Mouse (Mus musculus): ENCODE results near the gene Ghrh. TPM values are rescaled to one million over a fixed set of nuclear protein-coding genes. Genes with fewer than 3 reads are reported as not detected.

Gene Ghrh
- total and polyA plus RNA-seq, 3 experiments = not detected

- no peak overlapping the region for H3K9ac ChIP-seq (ENCODE audit: insufficient read depth, low read depth)
- no peak overlapping the region for H3K27ac ChIP-seq (ENCODE audit: insufficient read depth, low read depth)
- H3K36me3 ChIP-seq (replicated peaks in 1 of 2; ENCODE audit: control insufficient read depth in 1 of 2, insufficient read depth in 1 of 2, low read length in 1 of 2) = no peaks in the 10 kb centered on the region
- H3K4me2 ChIP-seq (ENCODE audit: insufficient read depth, low read depth, poor library complexity, severe bottlenecking) = no peak overlapping the region
- in situ Hi-C loops (cut with MboI; ENCODE audit: low pct_ligation_motif_present, low pct_unique_long_range_greater_than_20kb, low sequenced_read_pairs) = loop anchor here (5.0 kb wide), 1 partner anchor 232 kb away; the partner anchor contains the start of gene Blcap
- no peaks in the 10 kb centered on the region for H3K9me3 ChIP-seq (replicated peaks; ENCODE audit: low read length)
- no peaks in the 10 kb centered on the region for H3K79me2 ChIP-seq (replicated peaks; ENCODE audit: control insufficient read depth, extremely low read depth, insufficient read depth, poor library complexity, severe bottlenecking)
- H3K27me3 ChIP-seq (replicated peaks) = peaks cover 40% of the 10 kb centered on the region
- dilution Hi-C loops (cut with MboI; ENCODE audit: extremely low pct_ligation_motif_present, extremely low pct_unique_long_range_greater_than_20kb, low sequenced_read_pairs) = no loop called here
- DNase-seq (ENCODE audit: extremely low read depth) = no peak
- H3K4me1 ChIP-seq (ENCODE audit: control insufficient read depth in 1 of 2, insufficient read depth in 2 of 2) = peaks cover 0 to 3% of the 10 kb centered on the region in 2 experiments; a peak in 2 of 4 replicates
- TF ChIP-seq USF2 (conservative IDR thresholded peaks at IDR 0.05; ENCODE audit: low read depth, low read length) (no peak), KAT2A (IDR thresholded peaks at IDR 0.05; ENCODE audit: insufficient replicate concordance, low read length) (no peak), ETS1 (conservative IDR thresholded peaks at IDR 0.05; ENCODE audit: low read depth, low read length) (no peak), MAX (IDR thresholded peaks at IDR 0.05; ENCODE audit: low read length) (no peak), MAZ (IDR thresholded peaks at IDR 0.05; ENCODE audit: low read depth, low read length) (no peak), E2F4 (IDR thresholded peaks at IDR 0.05; ENCODE audit: insufficient replicate concordance, low read depth, low read length) (no peak), MAFK (IDR thresholded peaks at IDR 0.05; ENCODE audit: insufficient replicate concordance, low read length) (no peak), ZNF384 (IDR thresholded peaks at IDR 0.05; ENCODE audit: low read depth, low read length) (no peak), POLR2A (IDR thresholded peaks at IDR 0.05; ENCODE audit: low read depth, low read length) (no peak), NELFE (IDR thresholded peaks at IDR 0.05; ENCODE audit: low read depth, low read length) (no peak), IRF4 (IDR thresholded peaks at IDR 0.05; ENCODE audit: low read depth, low read length) (no peak), MXI1 (IDR thresholded peaks at IDR 0.05; ENCODE audit: low read depth, low read length) (no peak), EP300 (IDR thresholded peaks at IDR 0.05; ENCODE audit: low read length) (no peak)
- H3K4me3 ChIP-seq (replicated peaks in 1 of 3; ENCODE audit: low read depth in 2 of 3, low read length in 2 of 3, poor library complexity in 1 of 3) = no peak overlapping the region
Observed at GRCm38 (mm10) chr2:157340221-157340741, 7.0 kb downstream of the Ghrh start.

- Histone ChIP-seq H3K4me1 (ENCODE audit: control insufficient read depth in 1 of 2, insufficient read depth in 2 of 2) (peaks cover 0 to 3% of the 10 kb centered on the region in 2 experiments; a peak in 2 of 4 replicates), H3K36me3 (replicated peaks in 1 of 2; ENCODE audit: control insufficient read depth in 1 of 2, insufficient read depth in 1 of 2, low read length in 1 of 2) (no peaks in the 10 kb centered on the region), H3K27me3 (replicated peaks) (peaks cover 34% of the 10 kb centered on the region), H3K9me3 (replicated peaks; ENCODE audit: low read length) (no peaks in the 10 kb centered on the region), H3K4me3 (replicated peaks in 1 of 3; ENCODE audit: low read depth in 2 of 3, low read length in 2 of 3, poor library complexity in 1 of 3) (no peak overlapping the region), H3K4me2 (ENCODE audit: insufficient read depth, low read depth, poor library complexity, severe bottlenecking) (no peak overlapping the region), H3K79me2 (replicated peaks; ENCODE audit: control insufficient read depth, extremely low read depth, insufficient read depth, poor library complexity, severe bottlenecking) (no peaks in the 10 kb centered on the region), H3K27ac (ENCODE audit: insufficient read depth, low read depth) (no peak overlapping the region), H3K9ac (ENCODE audit: insufficient read depth, low read depth) (no peak overlapping the region)
- DNase-seq (ENCODE audit: extremely low read depth) = no peak
- in situ Hi-C loops (cut with MboI; ENCODE audit: low pct_ligation_motif_present, low pct_unique_long_range_greater_than_20kb, low sequenced_read_pairs) = loop anchor here (5.0 to 10.0 kb wide), 2 partner anchors 123 to 135 kb away; partner anchors contain the start of gene Rbl1
- dilution Hi-C loops (cut with MboI; ENCODE audit: extremely low pct_ligation_motif_present, extremely low pct_unique_long_range_greater_than_20kb, low sequenced_read_pairs) = no loop called here
- TF ChIP-seq TCF12 (IDR thresholded peaks at IDR 0.05; ENCODE audit: low read depth, low read length) (no peak), MEF2A (IDR thresholded peaks at IDR 0.05; ENCODE audit: borderline replicate concordance, low read depth, low read length) (no peak), KAT2A (IDR thresholded peaks at IDR 0.05; ENCODE audit: insufficient replicate concordance, low read length) (no peak), POLR2AphosphoS2 (IDR thresholded peaks at IDR 0.05; ENCODE audit: low read depth, low read length) (no peak), MYC (IDR thresholded peaks at IDR 0.05; ENCODE audit: low read depth, low read length) (no peak), ZKSCAN1 (IDR thresholded peaks at IDR 0.05; ENCODE audit: borderline replicate concordance, low read depth, low read length) (no peak), MXI1 (IDR thresholded peaks at IDR 0.05; ENCODE audit: low read depth, low read length) (no peak), ELF1 (IDR thresholded peaks at IDR 0.05; ENCODE audit: low read depth, low read length) (no peak), RCOR1 (conservative IDR thresholded peaks at IDR 0.05; ENCODE audit: low read depth, low read length) (no peak), BHLHE40 (IDR thresholded peaks at IDR 0.05; ENCODE audit: low read depth, low read length) (no peak), E2F4 (IDR thresholded peaks at IDR 0.05; ENCODE audit: insufficient replicate concordance, low read depth, low read length) (no peak), IRF4 (IDR thresholded peaks at IDR 0.05; ENCODE audit: low read depth, low read length) (no peak), RAD21 (IDR thresholded peaks at IDR 0.05; ENCODE audit: low read depth, low read length) (no peak), SIN3A (IDR thresholded peaks at IDR 0.05; ENCODE audit: low read length) (no peak), HCFC1 (IDR thresholded peaks at IDR 0.05; ENCODE audit: low read depth, low read length) (no peak), ZC3H11A (IDR thresholded peaks at IDR 0.05; ENCODE audit: low read depth, low read length) (no peak), CHD2 (IDR thresholded peaks at IDR 0.05; ENCODE audit: low read length) (no peak)
Observed at GRCm38 (mm10) chr2:157339532-157339931, 7.8 kb downstream of the Ghrh start.

Data from CH12.LX (cell line).